Mouse (Mus musculus) hindbrain, postnatal 0 days (tissue): ENCODE results near the gene Zfp385b. TPM values are rescaled to one million over a fixed set of nuclear protein-coding genes. Genes with fewer than 3 reads are reported as not detected.

Source experiments
- ATAC-seq: fragments of 200-750 bp; cut with Nextera tagmentation; 2 replicates; pipeline ENCODE4 v1.8.0; 2017; ENCODE audit warnings: mild to moderate bottlenecking, moderate TSS enrichment, moderate library complexity
- DNase-seq: peaks from one replicate; pipeline ENCODE4 v3.0.0-alpha.2; 2015; ENCODE audit warnings: low spot score
- H3K27ac ChIP-seq: fragments of 300-500 bp; sonication (generic); 2 replicates; pipeline ENCODE4 v1.5.1; 2014; ENCODE audit warnings: mild to moderate bottlenecking
- H3K27me3 ChIP-seq: fragments of 300-500 bp; sonication (generic); 2 replicates; pipeline ENCODE4 v1.6.1; 2014; ENCODE audit warnings: low read length, mixed read lengths; ENCODE audit not compliant: insufficient read depth
- H3K36me3 ChIP-seq: fragments of 300-500 bp; sonication (generic); 2 replicates; pipeline ENCODE4 v1.6.1; 2014; ENCODE audit warnings: low read length, mixed read lengths; ENCODE audit not compliant: insufficient read depth
- H3K4me1 ChIP-seq: fragments of 300-500 bp; sonication (generic); 2 replicates; pipeline ENCODE4 v1.6.1; 2014; ENCODE audit warnings: antibody characterized with exemption, low read length, mixed read lengths; ENCODE audit not compliant: insufficient read depth
- H3K4me2 ChIP-seq: fragments of 300-500 bp; sonication (generic); 2 replicates; pipeline ENCODE4 v1.6.1; 2014; ENCODE audit warnings: low read depth, mild to moderate bottlenecking, low read length, moderate library complexity, mixed read lengths
- H3K4me3 ChIP-seq: fragments of 300-500 bp; sonication (generic); 2 replicates; pipeline ENCODE4 v1.5.1; 2014; ENCODE audit warnings: low read length
- H3K9ac ChIP-seq: fragments of 300-500 bp; sonication (generic); replicated peaks from 2 replicates; pipeline ENCODE4 v1.6.1; 2014; ENCODE audit warnings: mild to moderate bottlenecking, low read length, moderate library complexity, mixed read lengths
- H3K9me3 ChIP-seq: fragments of 300-500 bp; sonication (generic); 2 replicates; pipeline ENCODE4 v1.6.1; 2016; ENCODE audit warnings: low read length, mixed read lengths
- CTCF ChIP-seq: IDR thresholded peaks from 2 replicates; pipeline ENCODE4 v1.5.1; 2016; ENCODE audit warnings: antibody characterized with exemption, control low read depth, low read depth
- WGBS: fragments of 180-500 bp; shearing (Covaris S2); extraction: QIAGEN DNeasy Blood & Tissue Kit; methylation state at CpG from one replicate; pipeline ENCODE4 v1.1.7; 2014; 5-methylcytosine and 5-hydroxymethylcytosine counted together
- polyA plus RNA-seq: library from polyadenylated mRNA; unstranded; fragments of >200 nt; fragmentation: Nextera tagmentation; extraction: Ambion mirVana; gene quantifications from 2 replicates; pipeline ENCODE4 v1.2.1, GENCODE M21; 2015
- total RNA-seq: library from RNA; depleted of rRNA; stranded (reverse); fragments of >200 nt; gene quantifications from 2 replicates; pipeline ENCODE4 v1.2.3, GENCODE M21; 2014

Gene Zfp385b
- total and polyA plus RNA-seq, 2 experiments from 2014 or later = 15.5 to 23.4 TPM

- ATAC-seq = no peak
- 43% methylated on average over 7 of the region's 7 CpGs for WGBS
- H3K9ac ChIP-seq = no peak overlapping the region
- 0 out of 2 replicates have a peak, but pooled peaks cover 3% of the 10 kb centered on the region for H3K9me3 ChIP-seq
- no peaks in the 10 kb centered on the region for H3K4me1 ChIP-seq
- H3K4me2 ChIP-seq = no peak overlapping the region
- no peak for TF ChIP-seq CTCF
- no peaks in the 10 kb centered on the region for H3K36me3 ChIP-seq
- H3K27ac ChIP-seq = no peak overlapping the region
- no peaks in the 10 kb centered on the region for H3K27me3 ChIP-seq
- H3K4me3 ChIP-seq = no peak overlapping the region
- DNase-seq = no peak
Measured at GRCm38 (mm10) chr2:77826133-77826828, 6.8 kb upstream of the Zfp385b start.

GRCm38 (mm10) chr2:77823026-77823425 is 3.6 kb upstream of the Zfp385b start:
- ATAC-seq (no peak), DNase-seq (no peak)
- H3K36me3 ChIP-seq = no peaks in the 10 kb centered on the region
- no peak overlapping the region for H3K4me2 ChIP-seq
- H3K9ac ChIP-seq = no peak overlapping the region
- 77% methylated on average over 5 of the region's 5 CpGs for WGBS
- no peak for TF ChIP-seq CTCF
- H3K27ac ChIP-seq = no peak overlapping the region
- no peak overlapping the region for H3K4me3 ChIP-seq
- H3K4me1 ChIP-seq = no peaks in the 10 kb centered on the region
- no peaks in the 10 kb centered on the region for H3K27me3 ChIP-seq
- H3K9me3 ChIP-seq = 0 out of 2 replicates have a peak, but pooled peaks cover 3% of the 10 kb centered on the region

- peak; percentile 30 for DNase-seq
- TF ChIP-seq CTCF = no peak
- Histone ChIP-seq H3K36me3 (no peaks in the 10 kb centered on the region), H3K27me3 (no peaks in the 10 kb centered on the region), H3K4me2 (peak overlapping the region; percentile 97), H3K9ac (peak overlapping the region; percentile 67; the same call in 1 of the 2 replicates), H3K4me1 (no peaks in the 10 kb centered on the region), H3K9me3 (0 out of 2 replicates have a peak, but pooled peaks cover 3% of the 10 kb centered on the region), H3K27ac (no peak overlapping the region), H3K4me3 (peak overlapping the region; percentile 73)
- 17% methylated on average over 12 of the region's 12 CpGs for WGBS
- no peak for ATAC-seq
Measured at GRCm38 (mm10) chr2:77817357-77817894, 2.0 kb downstream of the Zfp385b start.

- H3K27me3 ChIP-seq = no peaks in the 10 kb centered on the region
- under 1% methylated on average over 90 of the region's 116 CpGs for WGBS
Measured at GRCm38 (mm10) chr2:77816413-77817314, 2.8 kb downstream of the Zfp385b start.

GRCm38 (mm10) chr2:77815775-77816412 is 3.5 kb downstream of the Zfp385b start:
- H3K27me3 ChIP-seq = no peaks in the 10 kb centered on the region
- WGBS = 5% methylated on average over 20 of the region's 20 CpGs
- H3K4me1 ChIP-seq = no peaks in the 10 kb centered on the region
- H3K9me3 ChIP-seq = no peaks in the 10 kb centered on the region
- no peak for TF ChIP-seq CTCF
- peak overlapping the region; percentile 73 for H3K4me3 ChIP-seq
- H3K36me3 ChIP-seq = no peaks in the 10 kb centered on the region
- no peak for ATAC-seq
- peak overlapping the region; percentile 97 for H3K4me2 ChIP-seq
- peak overlapping the region; percentile 67; the same call in 1 of the 2 replicates for H3K27ac ChIP-seq
- peak; percentile 10 for DNase-seq
- H3K9ac ChIP-seq = peak overlapping the region; percentile 67

More at GRCm38 (mm10) chr2:77816413-77817314, 2.8 kb downstream of the Zfp385b start:
- H3K4me3 ChIP-seq = peak overlapping the region; percentile 73
- H3K27ac ChIP-seq = peak overlapping the region; percentile 67
- H3K9ac ChIP-seq = peak overlapping the region; percentile 67
- no peaks in the 10 kb centered on the region for H3K36me3 ChIP-seq
- H3K4me2 ChIP-seq = peak overlapping the region; percentile 97
- H3K9me3 ChIP-seq = 0 out of 2 replicates have a peak, but pooled peaks cover 2% of the 10 kb centered on the region
- DNase-seq = peak; percentile 45
- TF ChIP-seq CTCF = no peak
- peak; percentile 87 for ATAC-seq
- H3K4me1 ChIP-seq = no peaks in the 10 kb centered on the region

- H3K4me3 ChIP-seq = peak overlapping the region; percentile 73; the same call in 1 of the 2 replicates
- H3K9ac ChIP-seq = no peak overlapping the region
- TF ChIP-seq CTCF = no peak
- WGBS = 85% methylated on average over 8 of the region's 8 CpGs
- no peak for DNase-seq
- peak overlapping the region; percentile 97 for H3K4me2 ChIP-seq
- no peak overlapping the region for H3K27ac ChIP-seq
- ATAC-seq = no peak
- no peaks in the 10 kb centered on the region for H3K27me3 ChIP-seq
- H3K36me3 ChIP-seq = no peaks in the 10 kb centered on the region
- no peaks in the 10 kb centered on the region for H3K9me3 ChIP-seq
- no peaks in the 10 kb centered on the region for H3K4me1 ChIP-seq
Measured at GRCm38 (mm10) chr2:77814896-77815295, 4.5 kb downstream of the Zfp385b start.
